Mouse (Mus musculus) kidney, postnatal 0 days (tissue): Measurements from ENCODE around the gene Klhl2. TPM values are rescaled to one million over a fixed set of nuclear protein-coding genes. Genes with fewer than 3 reads are reported as not detected.

Experiments
- ATAC-seq: fragments of 200-750 bp; cut with Nextera tagmentation; replicated peaks from 2 replicates; pipeline ENCODE4 v1.8.0; 2017; ENCODE audit warnings: low read depth, moderate number of reproducible peaks, moderate TSS enrichment, moderate library complexity; ENCODE audit not compliant: low FRiP score
- DNase-seq: peaks from one replicate; pipeline ENCODE4 v3.0.0-alpha.2; 2016; ENCODE audit warnings: low spot score
- H3K27ac ChIP-seq: fragments of 300-500 bp; sonication (generic); 2 replicates; pipeline ENCODE4 v1.5.1; 2014; ENCODE audit warnings: mild to moderate bottlenecking
- H3K27me3 ChIP-seq: fragments of 300-500 bp; sonication (generic); 2 replicates; pipeline ENCODE4 v1.6.1; 2014; ENCODE audit warnings: low read length, mixed read lengths; ENCODE audit not compliant: insufficient read depth
- H3K36me3 ChIP-seq: fragments of 300-500 bp; sonication (generic); 2 replicates; pipeline ENCODE4 v1.6.1; 2014; ENCODE audit warnings: low read length, mixed read lengths; ENCODE audit not compliant: insufficient read depth
- H3K4me1 ChIP-seq: fragments of 300-500 bp; sonication (generic); replicated peaks from 2 replicates; pipeline ENCODE4 v1.6.1; 2014; ENCODE audit warnings: antibody characterized with exemption, low read length, mixed read lengths; ENCODE audit not compliant: insufficient read depth
- H3K4me2 ChIP-seq: fragments of 300-500 bp; sonication (generic); 2 replicates; pipeline ENCODE4 v1.6.1; 2014; ENCODE audit warnings: mild to moderate bottlenecking, low read length, moderate library complexity, mixed read lengths
- H3K4me3 ChIP-seq: fragments of 300-500 bp; sonication (generic); replicated peaks from 2 replicates; pipeline ENCODE4 v1.5.1; 2014; ENCODE audit warnings: low read depth, low read length
- H3K9ac ChIP-seq: fragments of 300-500 bp; sonication (generic); 2 replicates; pipeline ENCODE4 v1.6.1; 2014; ENCODE audit warnings: low read depth, low read length
- H3K9me3 ChIP-seq: fragments of 300-500 bp; sonication (generic); replicated peaks from 2 replicates; pipeline ENCODE4 v1.6.1; 2016; ENCODE audit warnings: low read length, inconsistent platforms, mixed read lengths
- CTCF ChIP-seq: IDR thresholded peaks from 2 replicates; pipeline ENCODE4 v1.5.1; 2016; ENCODE audit warnings: antibody characterized with exemption, low read depth, mild to moderate bottlenecking, moderate library complexity
- WGBS: fragments of 180-500 bp; shearing (Covaris S2); extraction: QIAGEN DNeasy Blood & Tissue Kit; methylation state at CpG from one replicate; pipeline ENCODE4 v1.1.7; 2014; 5-methylcytosine and 5-hydroxymethylcytosine counted together
- polyA plus RNA-seq: library from polyadenylated mRNA; unstranded; fragments of >200 nt; fragmentation: Nextera tagmentation; extraction: Ambion mirVana; gene quantifications from 2 replicates; pipeline ENCODE4 v1.2.1, GENCODE M21; 2015

Klhl2 gene
- polyA plus RNA-seq, 1 experiment from 2014 or later: 20.9 TPM

DNA sequence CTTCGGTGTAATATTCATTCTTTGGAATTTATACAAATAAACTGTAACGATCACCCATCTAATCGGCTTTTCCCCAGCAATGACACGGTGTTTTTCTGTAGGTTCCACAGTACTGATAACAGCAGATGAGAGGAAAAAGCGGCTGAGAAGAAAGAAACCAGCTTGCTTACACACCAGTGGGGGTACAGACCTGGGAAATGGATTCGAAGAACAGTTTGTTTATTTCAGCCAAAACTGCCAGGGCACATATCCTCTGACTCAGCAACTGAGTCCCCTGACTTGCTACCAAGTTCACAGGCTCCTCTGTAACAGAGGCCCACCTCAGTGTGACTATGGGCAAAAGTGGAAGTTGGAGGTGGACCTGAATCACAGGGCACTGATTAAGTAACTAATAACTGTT, 67.9 kb downstream of the Klhl2 start:
- no peak for TF ChIP-seq CTCF
- no peak overlapping the region for H3K27ac ChIP-seq
- no peaks in the 10 kb centered on the region for H3K9me3 ChIP-seq
- WGBS: 85% methylated on average over 6 of the region's 6 CpGs
- H3K4me3 ChIP-seq: no peak overlapping the region
- H3K4me1 ChIP-seq: no peaks in the 10 kb centered on the region
- DNase-seq (no peak), ATAC-seq (no peak)
- H3K4me2 ChIP-seq: no peak overlapping the region
- H3K27me3 ChIP-seq: no peaks in the 10 kb centered on the region
- no peak overlapping the region for H3K9ac ChIP-seq
- H3K36me3 ChIP-seq: no peaks in the 10 kb centered on the region; the same call in 1 of the 2 replicates

DNA sequence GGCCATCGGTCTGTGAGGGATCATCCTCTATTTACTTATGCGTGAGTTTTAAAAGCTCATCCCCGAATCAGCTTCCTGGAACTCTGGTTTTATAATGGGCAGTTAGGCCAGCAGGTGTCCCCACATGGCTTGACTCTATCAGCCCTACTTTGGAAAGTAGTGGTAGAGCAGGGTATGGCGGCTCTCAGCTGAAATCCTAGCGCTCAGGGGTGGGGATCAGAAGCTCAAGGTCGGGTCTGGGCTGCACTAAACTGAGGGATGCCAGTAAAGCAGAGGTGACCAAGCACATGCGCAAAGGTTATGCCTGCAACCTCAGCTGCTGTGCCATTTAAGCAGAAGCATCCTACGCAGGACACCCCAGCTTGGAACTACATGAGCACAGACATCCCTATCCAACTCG, 71.9 kb downstream of the Klhl2 start:
- no peaks in the 10 kb centered on the region; the same call in 1 of the 2 replicates for H3K36me3 ChIP-seq
- H3K27ac ChIP-seq: no peak overlapping the region
- H3K27me3 ChIP-seq: no peaks in the 10 kb centered on the region
- peak; percentile 64 for TF ChIP-seq CTCF
- H3K4me2 ChIP-seq: no peak overlapping the region
- no peak overlapping the region for H3K9ac ChIP-seq
- DNase-seq (peak; percentile 25), ATAC-seq (peak; percentile 83)
- H3K4me1 ChIP-seq: no peaks in the 10 kb centered on the region
- 59% methylated on average over 9 of the region's 9 CpGs for WGBS
- H3K9me3 ChIP-seq: no peaks in the 10 kb centered on the region
- H3K4me3 ChIP-seq: no peak overlapping the region

DNA sequence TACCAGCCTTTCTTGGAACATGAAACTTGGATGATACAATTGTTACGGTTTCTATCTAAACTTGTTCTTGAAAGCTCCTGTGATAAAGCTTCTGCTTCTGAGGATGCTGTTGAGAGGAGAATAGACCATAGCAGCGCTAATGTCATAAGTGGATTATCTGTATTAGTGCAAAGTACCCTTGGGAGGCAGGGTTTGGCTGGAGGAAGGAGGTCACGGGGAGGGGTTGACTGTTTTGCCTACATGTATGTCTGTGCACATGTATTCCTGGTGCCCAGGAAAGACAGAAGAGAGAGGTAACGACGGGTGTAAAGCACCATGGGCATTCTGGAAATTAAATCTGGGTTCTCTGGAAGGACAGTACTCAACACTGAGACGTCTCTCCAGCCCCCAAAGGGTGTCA, 75.7 kb downstream of the Klhl2 start:
- no peaks in the 10 kb centered on the region; the same call in 1 of the 2 replicates for H3K36me3 ChIP-seq
- no peak overlapping the region for H3K27ac ChIP-seq
- no peak overlapping the region for H3K4me2 ChIP-seq
- no peaks in the 10 kb centered on the region for H3K9me3 ChIP-seq
- TF ChIP-seq CTCF: no peak
- no peaks in the 10 kb centered on the region for H3K4me1 ChIP-seq
- H3K9ac ChIP-seq: no peak overlapping the region
- ATAC-seq: no peak
- no peak for DNase-seq
- no peak overlapping the region for H3K4me3 ChIP-seq
- no peaks in the 10 kb centered on the region for H3K27me3 ChIP-seq
- 94% methylated on average over 6 of the region's 6 CpGs for WGBS

DNA sequence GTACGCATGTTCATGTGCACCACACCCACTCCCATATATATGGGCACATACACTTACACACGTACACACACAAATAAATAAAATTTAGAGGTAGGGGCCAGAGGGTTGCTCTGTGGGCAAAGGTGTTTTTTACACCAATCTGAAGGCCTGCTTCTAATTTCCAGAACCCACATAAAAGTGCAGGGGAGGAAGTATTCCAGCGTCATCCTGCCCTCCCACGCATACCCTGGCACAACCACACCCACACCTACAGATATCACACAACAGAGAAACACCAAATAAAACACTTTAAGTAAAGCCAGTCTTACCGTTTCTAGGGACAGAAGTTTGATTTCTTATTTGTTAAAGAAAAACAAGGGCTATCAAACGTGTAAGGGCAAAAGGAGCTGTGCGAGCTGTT, 79.0 kb downstream of the Klhl2 start:
- 67% methylated on average over 7 of the region's 7 CpGs for WGBS

DNA sequence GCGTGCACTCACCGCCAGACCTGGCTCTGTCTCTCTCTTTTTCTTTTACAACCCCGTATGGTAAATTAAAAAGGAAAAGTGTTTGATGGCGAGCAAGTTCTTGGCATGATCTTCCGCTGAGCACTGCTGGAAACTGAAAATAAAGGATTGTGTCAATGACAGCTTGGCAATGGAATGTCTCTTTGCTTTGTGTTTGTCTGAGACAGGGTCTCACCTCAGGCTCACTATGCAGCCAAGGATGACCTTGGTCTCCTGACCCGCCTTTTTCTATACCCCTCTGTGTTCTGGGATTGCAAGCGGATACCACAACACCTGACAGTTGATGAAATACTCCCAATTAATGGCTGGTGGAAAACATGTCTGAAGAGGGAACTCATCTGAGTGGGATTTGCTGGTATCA, 80.2 kb downstream of the Klhl2 start:
- H3K36me3 ChIP-seq: no peaks in the 10 kb centered on the region
- H3K4me1 ChIP-seq: no peaks in the 10 kb centered on the region
- no peak overlapping the region for H3K4me2 ChIP-seq
- DNase-seq (no peak), ATAC-seq (no peak; the same call in 1 of the 2 replicates)
- no peaks in the 10 kb centered on the region for H3K9me3 ChIP-seq
- H3K27ac ChIP-seq: no peak overlapping the region
- H3K9ac ChIP-seq: no peak overlapping the region
- no peaks in the 10 kb centered on the region for H3K27me3 ChIP-seq
- no peak overlapping the region for H3K4me3 ChIP-seq
- 73% methylated on average over 7 of the region's 7 CpGs for whole genome bisulfite sequencing
- TF ChIP-seq CTCF: no peak

More for the DNA sequence above, 79.0 kb downstream of the Klhl2 start:
- Histone ChIP-seq H3K36me3 (no peaks in the 10 kb centered on the region), H3K4me2 (no peak overlapping the region), H3K27ac (no peak overlapping the region), H3K4me3 (no peak overlapping the region), H3K4me1 (no peaks in the 10 kb centered on the region), H3K27me3 (no peaks in the 10 kb centered on the region), H3K9ac (no peak overlapping the region), H3K9me3 (no peaks in the 10 kb centered on the region)
- TF ChIP-seq CTCF: no peak
- DNase-seq: no peak
- ATAC-seq: no peak

DNA sequence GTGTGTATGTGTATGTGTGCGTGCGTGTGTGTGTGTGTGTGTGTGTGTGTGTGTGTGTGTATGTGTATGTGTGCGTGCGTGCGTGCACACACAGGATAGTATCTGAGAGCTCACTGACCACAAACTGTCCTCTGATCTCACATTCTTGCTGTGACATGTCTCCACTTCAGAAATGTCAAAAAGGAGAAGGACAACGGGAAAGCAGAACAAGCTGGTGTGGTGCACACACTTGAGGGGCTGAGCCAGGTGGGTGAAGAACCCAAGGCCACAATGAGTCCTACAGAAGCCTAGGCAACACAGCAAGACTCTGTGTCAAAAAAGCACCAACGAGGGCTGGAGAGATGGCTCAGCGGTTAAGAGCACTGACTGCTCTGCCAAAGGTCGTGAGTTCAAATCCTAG, 81.2 kb downstream of the Klhl2 start:
- H3K27ac ChIP-seq: no peak overlapping the region
- H3K4me2 ChIP-seq: no peak overlapping the region
- no peaks in the 10 kb centered on the region for H3K36me3 ChIP-seq
- H3K4me1 ChIP-seq: no peaks in the 10 kb centered on the region
- no peak overlapping the region for H3K9ac ChIP-seq
- no peaks in the 10 kb centered on the region for H3K27me3 ChIP-seq
- no peak for TF ChIP-seq CTCF
- ATAC-seq: no peak
- no peaks in the 10 kb centered on the region for H3K9me3 ChIP-seq
- 77% methylated on average over 8 of the region's 9 CpGs for WGBS
- no peak for DNase-seq
- no peak overlapping the region for H3K4me3 ChIP-seq

DNA sequence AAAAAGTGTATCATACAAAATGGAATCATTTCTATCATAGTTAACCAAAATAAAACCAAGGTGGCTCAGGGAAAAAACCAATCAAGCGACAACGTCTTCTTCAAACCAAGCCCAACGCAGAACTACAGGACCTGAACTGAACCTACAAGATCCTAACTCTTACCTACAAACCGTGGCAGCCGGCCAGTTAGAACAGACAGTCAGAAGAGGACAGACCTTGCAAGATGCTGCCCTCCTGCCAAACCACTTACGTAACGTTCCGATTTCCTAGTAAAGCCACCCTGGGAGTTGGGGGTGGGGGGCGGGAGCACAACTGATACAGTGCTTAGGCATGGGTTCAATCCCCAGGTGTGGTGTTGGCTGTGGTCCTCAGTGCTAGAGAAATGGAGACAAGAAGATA, 82.8 kb downstream of the Klhl2 start:
- no peaks in the 10 kb centered on the region for H3K27me3 ChIP-seq
- no peaks in the 10 kb centered on the region for H3K36me3 ChIP-seq
- H3K4me3 ChIP-seq: no peak overlapping the region
- no peak for DNase-seq
- no peaks in the 10 kb centered on the region for H3K4me1 ChIP-seq
- H3K27ac ChIP-seq: no peak overlapping the region
- H3K9me3 ChIP-seq: no peaks in the 10 kb centered on the region
- no peak for ATAC-seq
- 93% methylated on average over 9 of the region's 9 CpGs for WGBS
- no peak overlapping the region for H3K9ac ChIP-seq
- TF ChIP-seq CTCF: no peak
- no peak overlapping the region for H3K4me2 ChIP-seq
